Mouse (Mus musculus) thymus, adult 2 months (tissue): ENCODE results near the gene Mylk4. TPM values are rescaled to one million over a fixed set of nuclear protein-coding genes. Genes with fewer than 3 reads are reported as not detected.

Source experiments
- DNase-seq: peaks from one replicate; pipeline ENCODE4 v3.0.0; 2021
- H3K27ac ChIP-seq: fragments of 200-500 bp; 2 replicates; pipeline ENCODE4 v1.5.1; 2012; ENCODE audit warnings: low read length, control low read depth; ENCODE audit not compliant: control insufficient read depth, insufficient read depth
- H3K27me3 ChIP-seq: fragments of 200-500 bp; 2 replicates; pipeline ENCODE4 v1.6.1; 2012; ENCODE audit warnings: mild to moderate bottlenecking, low read length, moderate library complexity, mixed read lengths; ENCODE audit not compliant: control insufficient read depth, insufficient read depth
- H3K36me3 ChIP-seq: fragments of 200-500 bp; 2 replicates; pipeline ENCODE4 v1.6.1; 2012; ENCODE audit warnings: mild to moderate bottlenecking, low read length, moderate library complexity; ENCODE audit not compliant: control insufficient read depth, insufficient read depth
- H3K4me1 ChIP-seq: fragments of 200-500 bp; replicated peaks from 2 replicates; pipeline ENCODE4 v1.6.1; 2012; ENCODE audit warnings: low read length; ENCODE audit not compliant: control insufficient read depth, insufficient read depth
- H3K4me3 ChIP-seq: fragments of 200-500 bp; 2 replicates; pipeline ENCODE4 v1.5.1; 2012; ENCODE audit warnings: mild to moderate bottlenecking, low read length, control low read depth, moderate library complexity; ENCODE audit not compliant: control insufficient read depth, insufficient read depth
- CTCF ChIP-seq: fragments of 200-500 bp; IDR thresholded peaks from 2 replicates; pipeline ENCODE4 v1.5.1; 2012; ENCODE audit warnings: mild to moderate bottlenecking, control low read depth, low read length, moderate library complexity, borderline replicate concordance; ENCODE audit not compliant: control insufficient read depth, poor library complexity, insufficient read depth; ENCODE audit errors: extremely low read depth
- POLR2A ChIP-seq: fragments of 200-500 bp; IDR thresholded peaks from 2 replicates; pipeline ENCODE4 v1.6.1; 2012; ENCODE audit warnings: mild to moderate bottlenecking, low read length, control low read depth, moderate library complexity; ENCODE audit not compliant: control insufficient read depth, poor library complexity, insufficient read depth; ENCODE audit errors: extremely low read depth
- WGBS: fragments of 180-500 bp; shearing (Covaris S2); methylation state at CpG from one replicate; pipeline ENCODE4 v1.1.7; 2018; 5-methylcytosine and 5-hydroxymethylcytosine counted together
- polyA plus RNA-seq: library from polyadenylated mRNA; depleted of rRNA; stranded (reverse); fragments of >200 nt; gene quantifications from 2 replicates; pipeline ENCODE4 v1.2.3, GENCODE M21; 2012

Mylk4 gene
- polyA plus RNA-seq, 1 experiment: 2.2 TPM

DNA sequence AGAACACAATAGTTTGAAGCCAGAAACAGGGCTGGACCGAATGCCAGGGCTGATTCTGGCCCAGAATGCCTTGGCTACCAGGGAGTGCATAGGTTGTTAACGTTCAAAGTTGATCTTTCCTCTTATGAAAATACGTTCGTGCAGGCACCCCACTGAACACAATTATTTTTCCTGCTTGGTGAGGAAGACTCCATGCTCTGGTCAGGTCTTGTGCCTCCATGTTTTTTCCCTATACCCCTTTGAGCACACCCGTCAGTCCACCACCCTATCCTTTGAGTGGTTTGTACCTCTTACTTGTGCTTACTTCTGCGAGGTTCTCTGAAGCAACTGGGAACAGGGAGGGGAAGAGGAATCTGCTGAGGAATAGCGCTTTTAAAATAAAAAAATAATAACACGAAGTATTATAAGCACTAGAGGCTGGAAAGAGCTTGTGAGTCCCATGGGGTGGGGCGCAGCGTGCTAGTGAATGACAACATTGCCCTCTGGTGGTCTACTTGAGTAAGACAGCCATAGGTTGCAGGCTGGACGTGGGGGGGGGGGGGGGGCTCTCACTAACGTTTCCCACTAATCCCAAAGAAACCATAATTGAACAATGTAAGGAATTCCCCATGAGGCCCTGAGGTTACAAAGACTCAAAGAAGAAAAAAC, 102.8 kb downstream of the Mylk4 start:
- peak; percentile 64 for DNase-seq
- TF ChIP-seq POLR2A (no peak), CTCF (no peak)
- Histone ChIP-seq H3K27me3 (no peaks in the 10 kb centered on the region), H3K36me3 (no peaks in the 10 kb centered on the region), H3K4me1 (0 out of 2 replicates have a peak, but pooled peaks cover 4% of the 10 kb centered on the region), H3K4me3 (no peak overlapping the region), H3K27ac (no peak overlapping the region)
- 35% methylated on average over 12 of the region's 12 CpGs for WGBS

DNA sequence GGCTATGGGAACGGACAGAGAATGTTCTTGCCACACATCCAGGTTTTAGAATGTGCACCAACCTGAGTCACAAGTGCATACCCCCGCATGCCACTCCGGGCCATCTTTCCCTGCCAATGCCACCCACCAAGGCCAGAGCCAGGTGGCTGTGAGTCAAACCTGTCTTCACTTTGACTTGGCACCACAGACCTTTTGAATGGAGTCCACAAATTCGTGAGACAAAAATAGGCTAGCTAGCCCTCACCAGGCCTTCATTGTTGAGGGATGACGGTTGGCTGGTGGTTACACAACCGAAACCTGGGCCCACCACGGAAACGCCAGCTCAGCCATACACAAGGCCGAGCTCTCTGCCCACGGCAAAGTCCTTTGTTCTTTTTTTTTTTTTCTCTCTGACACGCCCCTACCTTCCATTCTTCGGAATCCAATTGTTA, 103.6 kb downstream of the Mylk4 start:
- 53% methylated on average over 12 of the region's 12 CpGs for WGBS
- no peaks in the 10 kb centered on the region for H3K27me3 ChIP-seq
- DNase-seq: no peak
- TF ChIP-seq POLR2A (no peak), CTCF (no peak)
- 0 out of 2 replicates have a peak, but pooled peaks cover 4% of the 10 kb centered on the region for H3K4me1 ChIP-seq
- no peak overlapping the region for H3K27ac ChIP-seq
- no peak overlapping the region for H3K4me3 ChIP-seq
- no peaks in the 10 kb centered on the region for H3K36me3 ChIP-seq

DNA sequence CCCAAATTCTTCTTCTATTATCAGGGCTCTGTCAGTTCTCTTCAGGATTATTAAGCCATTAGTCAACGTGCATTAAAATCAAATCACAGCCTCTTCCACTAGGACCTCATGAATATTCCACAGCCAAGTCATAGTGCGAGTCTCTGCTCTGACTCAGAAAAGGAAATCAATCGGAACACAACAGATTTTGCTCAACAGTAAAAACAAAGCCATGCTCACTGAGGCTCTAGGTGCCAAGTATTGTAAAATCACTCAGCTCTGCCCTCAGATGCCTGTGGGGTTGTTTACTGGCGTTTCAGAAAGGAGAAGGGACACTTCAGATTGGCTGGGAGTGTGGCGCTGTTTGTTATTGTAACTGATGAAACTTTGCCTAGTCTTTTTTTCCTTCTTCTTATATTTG, 104.8 kb downstream of the Mylk4 start:
- TF ChIP-seq POLR2A (no peak), CTCF (no peak)
- Histone ChIP-seq H3K36me3 (no peaks in the 10 kb centered on the region), H3K4me1 (0 out of 2 replicates have a peak, but pooled peaks cover 4% of the 10 kb centered on the region), H3K4me3 (no peak overlapping the region), H3K27me3 (no peaks in the 10 kb centered on the region), H3K27ac (no peak overlapping the region)
- WGBS: 87% methylated on average over 5 of the region's 5 CpGs
- DNase-seq: no peak

DNA sequence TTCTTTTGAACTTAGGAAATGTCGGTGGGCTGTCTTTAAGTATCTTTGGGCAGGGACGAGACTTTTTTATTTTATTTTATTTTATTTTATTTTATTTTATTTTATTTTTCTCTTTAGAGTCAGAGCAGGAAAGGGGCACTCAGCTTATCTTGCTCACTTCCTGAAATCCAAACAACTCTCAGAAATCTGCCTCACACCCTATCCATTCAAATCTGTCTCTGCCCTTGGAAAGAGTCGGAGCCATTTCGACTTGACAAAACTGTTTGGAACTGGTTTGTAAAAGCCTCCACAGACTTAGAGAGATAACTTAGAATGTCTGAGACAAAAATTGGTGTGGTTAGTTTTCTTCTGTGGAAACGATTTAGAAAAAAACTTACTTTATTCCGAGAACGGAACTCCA, 113.0 kb downstream of the Mylk4 start:
- H3K36me3 ChIP-seq: no peaks in the 10 kb centered on the region
- H3K27ac ChIP-seq: peak overlapping the region; percentile 47
- DNase-seq: no peak
- H3K4me3 ChIP-seq: no peak overlapping the region
- no peak for TF ChIP-seq CTCF
- TF ChIP-seq POLR2A: no peak
- 47% methylated on average over 7 of the region's 7 CpGs for WGBS
- no peaks in the 10 kb centered on the region for H3K27me3 ChIP-seq
- H3K4me1 ChIP-seq: peaks cover 14% of the 10 kb centered on the region

DNA sequence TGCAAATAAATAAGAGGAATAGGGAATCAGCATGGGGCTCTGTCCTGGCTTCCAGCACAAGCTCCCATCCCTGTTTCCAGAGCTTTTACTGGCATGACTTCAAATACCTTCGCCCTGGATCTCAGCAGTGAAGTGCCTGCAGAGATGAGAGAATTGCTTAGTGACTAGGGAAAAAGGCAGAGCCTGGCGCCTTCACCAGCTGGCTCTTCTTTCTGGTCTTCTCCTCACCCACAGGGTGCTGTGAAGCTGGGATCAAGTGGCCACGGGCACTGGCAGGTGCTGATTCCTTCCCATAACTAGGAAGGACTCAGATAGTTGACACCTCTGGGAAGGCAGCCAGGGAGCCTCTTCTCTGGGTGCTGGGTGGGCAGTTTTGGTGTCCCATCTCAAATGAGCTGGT, 115.5 kb downstream of the Mylk4 start:
- 76% methylated on average over 3 of the region's 3 CpGs for WGBS
- Histone ChIP-seq H3K27ac (no peak overlapping the region), H3K27me3 (no peaks in the 10 kb centered on the region), H3K4me1 (peaks cover 14% of the 10 kb centered on the region), H3K4me3 (no peak overlapping the region), H3K36me3 (no peaks in the 10 kb centered on the region)
- no peak for DNase-seq
- TF ChIP-seq CTCF (no peak), POLR2A (no peak)

DNA sequence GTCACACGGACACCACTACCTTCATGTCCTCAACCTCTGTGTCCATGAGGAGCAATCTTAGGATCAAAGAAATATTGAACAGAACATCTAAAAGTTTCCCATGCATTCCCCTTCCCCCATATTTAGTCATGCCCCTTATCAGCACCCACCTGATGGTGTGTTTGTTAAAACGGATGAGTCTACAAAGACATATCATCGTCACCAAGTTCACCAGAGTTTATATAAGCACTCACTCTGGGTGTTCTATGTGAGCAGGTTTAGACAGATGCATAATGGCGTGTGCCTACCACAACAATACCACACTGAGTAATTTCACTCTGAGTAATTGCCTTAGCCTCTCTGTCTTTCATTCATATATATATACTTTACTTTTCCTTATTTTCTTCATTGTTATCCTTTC, 116.4 kb downstream of the Mylk4 start:
- DNase-seq: no peak
- TF ChIP-seq CTCF (no peak), POLR2A (no peak)
- H3K36me3 ChIP-seq: no peaks in the 10 kb centered on the region
- H3K4me1 ChIP-seq: peaks cover 14% of the 10 kb centered on the region
- H3K4me3 ChIP-seq: no peak overlapping the region
- H3K27me3 ChIP-seq: no peaks in the 10 kb centered on the region
- WGBS: 92% methylated on average over 4 of the region's 4 CpGs
- no peak overlapping the region for H3K27ac ChIP-seq

DNA sequence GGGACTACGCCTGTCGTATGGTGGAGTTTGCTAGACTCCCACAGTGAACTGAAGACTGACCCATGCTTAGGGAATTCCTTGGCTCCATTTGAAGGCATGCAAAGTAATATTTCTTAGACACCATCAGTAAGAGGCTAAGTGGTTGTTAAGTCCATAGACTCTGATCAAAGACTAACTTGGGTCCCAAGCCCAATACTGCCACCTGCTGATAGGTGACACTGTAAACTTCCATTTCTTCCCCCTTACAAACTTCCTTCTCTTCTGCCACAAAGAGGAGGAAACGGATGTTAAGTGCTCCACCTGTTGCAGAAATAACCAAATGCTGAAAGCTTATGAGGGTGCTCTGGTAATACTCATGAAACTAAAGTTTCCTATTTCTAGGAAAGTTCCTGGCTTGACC, 121.7 kb downstream of the Mylk4 start:
- DNase-seq: peak; percentile 40
- Histone ChIP-seq H3K4me1 (peaks cover 6% of the 10 kb centered on the region), H3K4me3 (no peak overlapping the region), H3K27ac (no peak overlapping the region), H3K36me3 (no peaks in the 10 kb centered on the region), H3K27me3 (no peaks in the 10 kb centered on the region)
- WGBS: 73% methylated on average over 3 of the region's 3 CpGs
- no peak for TF ChIP-seq CTCF
